Mouse (Mus musculus) fibroblast of lung, adult 2 months (primary cell): ENCODE results near the gene Pheta2.
A peak's percentile ranks its signal among the peaks of the same experiment; 100 is the strongest.
"Not testable (repeated sequence)": the region's sequence is repeated elsewhere in the genome, so short reads cannot be mapped to it uniquely, and the experiment has no call there.

Experiments used
- DNase-seq: peaks from one replicate; pipeline ENCODE4 v3.0.0-alpha.2; 2011; ENCODE audit warnings: low read depth

Gene Pheta2

GRCm38 (mm10) chr15:82372446-82372845 is 33.7 kb downstream of the Pheta2 start:
- no peak for DNase-seq

GRCm38 (mm10) chr15:82372991-82373390 is 34.2 kb downstream of the Pheta2 start:
- DNase-seq = no peak

- DNase-seq = no peak
Observed at GRCm38 (mm10) chr15:82374437-82374836, 35.7 kb downstream of the Pheta2 start.

GRCm38 (mm10) chr15:82375855-82376254 is 37.1 kb downstream of the Pheta2 start:
- DNase-seq = no peak

GRCm38 (mm10) chr15:82376393-82377138 is 37.8 kb downstream of the Pheta2 start:
- peak; percentile 99 for DNase-seq

GRCm38 (mm10) chr15:82377701-82378100 is 39.0 kb downstream of the Pheta2 start:
- DNase-seq = no peak

GRCm38 (mm10) chr15:82378261-82379180 is 39.8 kb downstream of the Pheta2 start:
- peak; percentile 72 for DNase-seq

GRCm38 (mm10) chr15:82379511-82379870 is 40.7 kb downstream of the Pheta2 start:
- no peak for DNase-seq

GRCm38 (mm10) chr15:82379871-82380713 is 41.4 kb downstream of the Pheta2 start, which contains the start of gene Cyp2d22:
Gene Cyp2d22, minus strand, starts transcription at chr15:82380260.
- no peak for DNase-seq

- no peak for DNase-seq
Observed at GRCm38 (mm10) chr15:82380714-82381062, 41.9 kb downstream of the Pheta2 start.

- no peak for DNase-seq
Observed at GRCm38 (mm10) chr15:82382441-82382840, 43.7 kb downstream of the Pheta2 start.

- no peak for DNase-seq
Observed at GRCm38 (mm10) chr15:82385729-82386128, 47.0 kb downstream of the Pheta2 start.

GRCm38 (mm10) chr15:82389916-82390315 is 51.2 kb downstream of the Pheta2 start:
- not testable (repeated sequence) for DNase-seq

GRCm38 (mm10) chr15:82393922-82394321 is 55.2 kb downstream of the Pheta2 start, which contains the start of gene Cyp2d11:
Gene Cyp2d11, minus strand, starts transcription at chr15:82394022.
- DNase-seq = not testable (repeated sequence)
